Mouse (Mus musculus): ENCODE measurements at regions not wholly inside any gene's neighbourhood (a gene's known extent, or its start where the extent isn't known, plus 50 kb on each side); places are given as distances from the start of the nearest gene placed in this dataset.

GRCm38 (mm10) chr13:80370491-80370890, 512.7 kb upstream of the Arrdc3 start:
- TF ChIP-seq CTCF (IDR thresholded peaks at IDR 0.05 in 2 of 3, conservative IDR thresholded peaks at IDR 0.05 in 1 of 3; ENCODE audit: control insufficient read depth in 1 of 3, insufficient read depth in 1 of 3, low read depth in 2 of 3, low read length in 3 of 3, poor library complexity in 1 of 3, severe bottlenecking in 1 of 3) (no peak), USF1 (IDR thresholded peaks at IDR 0.05; ENCODE audit: low read depth, low read length) (no peak)

All from MEL (cell line).